In genomic region chr2:56990768-56991167, GRCm38 (mm10) we compare ENCODE assay signal across 23 mouse cellular contexts.
DNase-seq lines count a peak whose midpoint lies in the region; ATAC-seq and TF ChIP-seq lines count a peak whose summit lies in the region.
"Had no signal": no experiment of that assay in that cellular context is flagged by ENCODE, and none has a peak within 500 bp of the region (broad histone marks: within the 10 kb centered on the region; RNA-seq: fewer than 3 reads in every experiment).

No protein-coding gene starts in this region.

- 57% methylated on average over 9 of the region's 9 CpGs for WGBS in heart, embryonic 12.5 days
- 68% methylated on average over 9 of the region's 9 CpGs for WGBS in stomach, embryonic 15.5 days
- WGBS in stomach, postnatal 0 days: 64% methylated on average over 9 of the region's 9 CpGs

- H3K9me3 ChIP-seq in heart, embryonic 12.5 days (replicated peaks): no peaks in the 10 kb centered on the region
- H3K9me3 ChIP-seq in stomach, embryonic 15.5 days: no peaks in the 10 kb centered on the region
- no peaks in the 10 kb centered on the region for H3K9me3 ChIP-seq in stomach, postnatal 0 days (ENCODE audit: control insufficient read depth, low read length)
- H3K9me3 ChIP-seq: embryonic facial prominence, embryonic 10.5 days; embryonic facial prominence, embryonic 12.5 days; forebrain, embryonic 13.5 days; forebrain, embryonic 15.5 days had no signal

- H3K27ac ChIP-seq in heart, embryonic 12.5 days (ENCODE audit: poor library complexity, severe bottlenecking): no peak overlapping the region
- H3K27ac ChIP-seq in stomach, embryonic 15.5 days: no peak overlapping the region
- no peak overlapping the region for H3K27ac ChIP-seq in stomach, postnatal 0 days (replicated peaks)
- H3K27ac ChIP-seq in layer of hippocampus, adult 2 months: no peak overlapping the region
- H3K27ac ChIP-seq: embryonic facial prominence, embryonic 10.5 days; embryonic facial prominence, embryonic 12.5 days; forebrain, embryonic 13.5 days; forebrain, embryonic 15.5 days had no signal

- no peaks in the 10 kb centered on the region for H3K4me1 ChIP-seq in heart, embryonic 12.5 days (replicated peaks)
- H3K4me1 ChIP-seq in stomach, embryonic 15.5 days: no peaks in the 10 kb centered on the region
- H3K4me1 ChIP-seq in stomach, postnatal 0 days (replicated peaks; ENCODE audit: control insufficient read depth, insufficient read depth): no peaks in the 10 kb centered on the region
- H3K4me1 ChIP-seq: embryonic facial prominence, embryonic 10.5 days; embryonic facial prominence, embryonic 12.5 days; forebrain, embryonic 13.5 days; forebrain, embryonic 15.5 days had no signal

- no peak overlapping the region for H3K4me3 ChIP-seq in heart, embryonic 12.5 days
- no peak overlapping the region for H3K4me3 ChIP-seq in stomach, embryonic 15.5 days (replicated peaks)
- H3K4me3 ChIP-seq in stomach, postnatal 0 days (ENCODE audit: low read depth, low read length): no peak overlapping the region
- no peak overlapping the region for H3K4me3 ChIP-seq in layer of hippocampus, adult 2 months
- H3K4me3 ChIP-seq: embryonic facial prominence, embryonic 10.5 days; embryonic facial prominence, embryonic 12.5 days; forebrain, embryonic 13.5 days; forebrain, embryonic 15.5 days had no signal

- no peaks in the 10 kb centered on the region for H3K36me3 ChIP-seq in heart, embryonic 12.5 days
- no peaks in the 10 kb centered on the region for H3K36me3 ChIP-seq in stomach, embryonic 15.5 days
- H3K36me3 ChIP-seq in stomach, postnatal 0 days (ENCODE audit: control insufficient read depth, insufficient read depth, low read length): no peaks in the 10 kb centered on the region
- H3K36me3 ChIP-seq: embryonic facial prominence, embryonic 10.5 days; embryonic facial prominence, embryonic 12.5 days; forebrain, embryonic 15.5 days had no signal

- DNase-seq in heart, adult 11 months: peak; percentile 51
- peak; percentile 21 for DNase-seq in stomach, postnatal 0 days (ENCODE audit: low spot score)
- DNase-seq in Muller cell, postnatal 12 days (ENCODE audit: inconsistent ontology term): no peak
- DNase-seq in layer of hippocampus, adult 2 months (ENCODE audit: low spot score in 2 of 2): no peak
- DNase-seq: adrenal gland, adult 8-10 months; adrenal gland, postnatal 14 days; adrenal gland, postnatal 36 days; B cell, adult 2 months; cerebellum, adult 11-12 months; cerebellum, adult 2 months; cerebellum, adult 9-10 months; cerebellum, postnatal 10 days; cerebellum, postnatal 25 days; forebrain, postnatal 0 days had no signal

- ATAC-seq in heart, embryonic 12.5 days (ENCODE audit: insufficient number of reproducible peaks, low FRiP score): no peak
- ATAC-seq in stomach, embryonic 15.5 days (ENCODE audit: insufficient read depth, low FRiP score, low read depth): peak; percentile 92
- ATAC-seq in stomach, postnatal 0 days (ENCODE audit: low FRiP score, low TSS enrichment): peak; percentile 64; the same call in 1 of the 2 replicates
- ATAC-seq: activated CD4-positive, CD25-positive, alpha-beta regulatory T cell, adult 4 months; CD4-positive, CD25-positive, alpha-beta regulatory T cell, adult 4 months; forebrain, embryonic 13.5 days; forebrain, embryonic 15.5 days; forebrain, postnatal 0 days; Patski had no signal

- no peak overlapping the region for H3K9ac ChIP-seq in heart, embryonic 12.5 days
- no peak overlapping the region for H3K9ac ChIP-seq in stomach, embryonic 15.5 days
- H3K9ac ChIP-seq in stomach, postnatal 0 days (ENCODE audit: low read length): no peak overlapping the region
- H3K9ac ChIP-seq: embryonic facial prominence, embryonic 12.5 days; forebrain, embryonic 13.5 days; forebrain, embryonic 15.5 days; forebrain, postnatal 0 days had no signal

- no peaks in the 10 kb centered on the region for H3K27me3 ChIP-seq in heart, embryonic 12.5 days (replicated peaks)
- no peaks in the 10 kb centered on the region for H3K27me3 ChIP-seq in stomach, embryonic 15.5 days (replicated peaks)
- no peaks in the 10 kb centered on the region for H3K27me3 ChIP-seq in stomach, postnatal 0 days (ENCODE audit: control insufficient read depth, insufficient read depth, low read length)
- H3K27me3 ChIP-seq: embryonic facial prominence, embryonic 12.5 days; forebrain, embryonic 13.5 days; forebrain, embryonic 15.5 days had no signal

- TF ChIP-seq EP300 in stomach, postnatal 0 days (optimal IDR thresholded peaks at IDR 0.05): no peak

- no peak for TF ChIP-seq CTCF in stomach, postnatal 0 days (IDR thresholded peaks at IDR 0.05; ENCODE audit: low read depth)
- TF ChIP-seq CTCF in layer of hippocampus, adult 2 months (conservative IDR thresholded peaks at IDR 0.05): no peak

- H3K4me2 ChIP-seq in heart, embryonic 12.5 days: no peak overlapping the region
- H3K4me2 ChIP-seq in stomach, embryonic 15.5 days: no peak overlapping the region
- no peak overlapping the region for H3K4me2 ChIP-seq in stomach, postnatal 0 days (replicated peaks; ENCODE audit: low read depth)
- H3K4me2 ChIP-seq: embryonic facial prominence, embryonic 12.5 days; forebrain, embryonic 13.5 days; forebrain, embryonic 15.5 days had no signal

Comparison
In these comparisons a context has a peak if more than half of its experiments do, and no peak if none do; other contexts are left out.
1. DNase-seq: peak in heart, adult 11 months (single experiment) and stomach, postnatal 0 days (single experiment); none in Muller cell, postnatal 12 days (single experiment) and layer of hippocampus, adult 2 months (0 of 2).